Mouse (Mus musculus): ENCODE data around the gene Tns1. TPM values are rescaled to one million over a fixed set of nuclear protein-coding genes. Genes with fewer than 3 reads are reported as not detected.

The Tns1 gene
- polyA plus RNA-seq, 1 experiment from 2014 or later, result 120 TPM

DNA sequence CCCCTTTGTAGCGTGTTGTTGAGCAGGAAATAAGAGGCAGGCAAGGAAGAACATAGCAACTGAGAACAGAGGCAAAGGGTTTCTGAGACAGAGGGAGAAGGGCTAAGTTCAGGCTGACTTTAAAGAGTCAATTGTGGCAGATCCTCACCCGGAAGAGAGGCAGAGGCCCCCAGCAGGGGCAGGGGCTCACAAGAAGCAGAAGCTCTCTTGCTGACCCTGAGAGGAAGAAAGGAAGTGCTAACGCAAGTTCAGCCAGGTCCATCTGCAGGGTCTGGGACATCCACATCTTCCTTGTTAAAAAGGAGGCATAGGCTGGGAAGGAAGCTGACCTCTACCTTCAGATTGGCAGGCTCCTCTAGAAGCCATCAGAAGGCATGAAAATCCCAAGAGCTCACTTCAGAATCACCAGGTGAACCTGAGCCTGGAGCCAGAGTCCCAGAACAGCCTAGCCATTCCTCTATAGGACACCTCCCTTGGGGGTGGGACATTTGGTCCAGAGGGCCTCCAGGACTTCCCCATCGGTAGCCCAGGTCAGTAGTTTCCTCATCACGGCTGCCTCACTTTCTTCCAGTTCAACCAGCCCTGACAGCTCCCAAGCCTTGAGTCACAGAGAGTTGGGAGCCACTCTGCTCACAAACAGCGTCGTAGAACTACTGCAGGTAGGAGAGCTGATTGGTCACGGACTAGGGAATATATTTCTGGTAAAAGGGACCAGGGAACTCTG lies 29.4 kb upstream of the Tns1 start, which contains the start of gene Cxcr2:
Gene Cxcr2 (plus strand): TSS at position 529 of the 724 bp plus-strand sequence.
- H3K4me1 ChIP-seq (ENCODE audit: control insufficient read depth, insufficient read depth, low read length), result peaks cover 10% of the 10 kb centered on the region
- no peak for ATAC-seq (replicated peaks; ENCODE audit: extremely low read depth, insufficient read depth, low FRiP score)
- 60% methylated on average over 8 of the region's 8 CpGs for WGBS
- no peaks in the 10 kb centered on the region for H3K36me3 ChIP-seq (ENCODE audit: control insufficient read depth, insufficient read depth)
- no peak within 1 kb of the TSS for H3K4me2 ChIP-seq (ENCODE audit: low read depth, low read length)
- H3K9me3 ChIP-seq (replicated peaks; ENCODE audit: control insufficient read depth, low read length), result no peaks in the 10 kb centered on the region
- H3K9ac ChIP-seq (ENCODE audit: low read length), result no peak within 1 kb of the TSS
- H3K27ac ChIP-seq (ENCODE audit: low read length), result no peak within 1 kb of the TSS
- no peaks in the 10 kb centered on the region for H3K27me3 ChIP-seq (ENCODE audit: control insufficient read depth, insufficient read depth, low read length)
- H3K4me3 ChIP-seq (ENCODE audit: low read length), result no peak within 1 kb of the TSS

DNA sequence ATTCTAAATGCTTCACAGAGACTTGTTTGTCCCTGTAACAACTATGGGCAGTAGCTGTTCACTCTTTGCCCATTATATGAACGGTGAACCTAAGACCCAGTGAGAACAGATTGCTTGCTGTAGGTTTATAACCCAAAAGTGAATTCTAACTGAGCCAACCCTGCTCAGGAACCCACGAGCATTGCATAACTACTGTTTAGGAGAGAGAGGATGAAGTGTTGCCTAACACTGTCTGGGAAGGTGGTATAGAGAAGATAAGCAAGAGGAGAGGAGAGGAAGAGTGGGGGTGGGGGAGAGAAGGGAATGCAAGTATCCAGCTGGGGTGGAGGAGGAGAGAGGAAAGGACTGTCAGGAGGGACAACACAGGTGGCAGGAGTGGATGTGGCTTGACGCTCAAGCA lies 26.8 kb upstream of the Tns1 start:
- H3K36me3 ChIP-seq (ENCODE audit: control insufficient read depth, insufficient read depth), result no peaks in the 10 kb centered on the region
- H3K9ac ChIP-seq (ENCODE audit: low read length), result no peak overlapping the region
- H3K4me1 ChIP-seq (ENCODE audit: control insufficient read depth, insufficient read depth, low read length), result peaks cover 11% of the 10 kb centered on the region

DNA sequence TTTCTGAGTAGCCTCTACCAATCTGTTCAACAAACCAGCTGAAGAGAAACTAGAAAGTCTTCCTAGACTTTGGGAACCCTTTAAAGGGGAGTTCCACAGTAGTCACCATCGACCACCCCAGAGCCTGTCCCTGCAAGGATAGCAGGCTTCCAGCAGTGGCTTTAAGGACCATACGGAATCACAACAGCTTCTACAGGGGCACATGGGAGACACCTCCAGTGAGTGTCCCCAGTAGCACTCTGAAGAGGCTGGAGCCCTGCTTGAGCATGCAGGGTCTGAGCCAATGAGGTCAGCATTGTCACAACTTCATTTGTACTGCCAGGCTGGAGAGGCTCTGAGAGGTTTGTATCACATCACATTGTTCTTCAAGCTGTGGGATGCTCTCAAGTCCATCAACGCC lies 25.9 kb upstream of the Tns1 start:
- Histone ChIP-seq H3K4me2 (ENCODE audit: low read depth, low read length) (no peak overlapping the region), H3K27ac (ENCODE audit: low read length) (no peak overlapping the region), H3K4me3 (ENCODE audit: low read length) (no peak overlapping the region), H3K9me3 (replicated peaks; ENCODE audit: control insufficient read depth, low read length) (no peaks in the 10 kb centered on the region), H3K9ac (ENCODE audit: low read length) (no peak overlapping the region), H3K4me1 (ENCODE audit: control insufficient read depth, insufficient read depth, low read length) (peaks cover 11% of the 10 kb centered on the region), H3K27me3 (ENCODE audit: control insufficient read depth, insufficient read depth, low read length) (no peaks in the 10 kb centered on the region), H3K36me3 (ENCODE audit: control insufficient read depth, insufficient read depth) (no peaks in the 10 kb centered on the region)
- ATAC-seq (replicated peaks; ENCODE audit: extremely low read depth, insufficient read depth, low FRiP score), result no peak
- WGBS, result 70% methylated on average over 3 of the region's 3 CpGs

More for the DNA sequence above, 26.8 kb upstream of the Tns1 start:
- H3K27ac ChIP-seq (ENCODE audit: low read length), result no peak overlapping the region
- no peaks in the 10 kb centered on the region for H3K27me3 ChIP-seq (ENCODE audit: control insufficient read depth, insufficient read depth, low read length)
- ATAC-seq (replicated peaks; ENCODE audit: extremely low read depth, insufficient read depth, low FRiP score), result no peak
- 49% methylated on average over 3 of the region's 3 CpGs for WGBS
- H3K4me2 ChIP-seq (ENCODE audit: low read depth, low read length), result no peak overlapping the region
- H3K9me3 ChIP-seq (replicated peaks; ENCODE audit: control insufficient read depth, low read length), result no peaks in the 10 kb centered on the region
- H3K4me3 ChIP-seq (ENCODE audit: low read length), result no peak overlapping the region

DNA sequence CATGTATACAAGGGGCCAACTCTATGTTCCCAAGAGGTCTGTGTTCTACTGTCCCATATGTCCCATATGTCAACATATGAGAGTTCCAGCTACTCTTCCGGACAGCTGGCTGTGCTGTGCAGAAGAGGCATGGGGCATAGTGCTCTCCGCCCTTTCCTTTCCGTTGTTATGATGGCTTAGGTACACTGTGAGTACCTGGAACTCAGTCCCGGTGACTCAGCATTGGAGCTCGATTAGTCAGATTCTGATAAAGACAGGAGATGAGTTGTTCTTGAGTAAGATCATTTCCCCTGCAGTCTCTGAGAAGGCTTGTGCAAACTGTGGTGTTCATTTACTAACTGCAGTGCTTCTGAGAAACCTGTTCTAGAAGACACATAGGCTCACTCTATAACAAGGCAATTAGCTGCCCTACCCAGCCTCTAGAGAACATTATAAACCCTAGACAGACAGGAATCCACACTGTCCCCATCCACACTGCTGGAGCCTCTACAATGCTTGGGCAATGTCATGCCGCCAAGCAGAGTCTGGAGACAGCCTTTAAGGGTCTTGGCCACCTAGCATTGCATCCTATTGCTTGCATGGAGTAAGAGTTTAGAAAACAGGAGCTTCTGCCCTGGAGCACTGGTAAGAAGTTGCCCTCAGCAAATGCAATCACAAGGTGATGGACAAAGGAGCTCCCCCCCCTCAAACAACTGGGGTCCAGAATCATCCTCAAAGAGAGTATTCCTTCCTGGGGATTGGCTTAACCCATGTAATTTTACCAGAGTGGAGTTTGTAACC lies 25.0 kb upstream of the Tns1 start:
- no peaks in the 10 kb centered on the region for H3K27me3 ChIP-seq (ENCODE audit: control insufficient read depth, insufficient read depth, low read length)
- 79% methylated on average over 6 of the region's 6 CpGs for WGBS
- no peaks in the 10 kb centered on the region for H3K36me3 ChIP-seq (ENCODE audit: control insufficient read depth, insufficient read depth)
- no peak for ATAC-seq (replicated peaks; ENCODE audit: extremely low read depth, insufficient read depth, low FRiP score)
- no peak overlapping the region for H3K27ac ChIP-seq (ENCODE audit: low read length)
- no peak overlapping the region for H3K4me3 ChIP-seq (ENCODE audit: low read length)
- no peaks in the 10 kb centered on the region for H3K9me3 ChIP-seq (replicated peaks; ENCODE audit: control insufficient read depth, low read length)
- H3K4me2 ChIP-seq (ENCODE audit: low read depth, low read length), result no peak overlapping the region
- no peak overlapping the region for H3K9ac ChIP-seq (ENCODE audit: low read length)
- H3K4me1 ChIP-seq (ENCODE audit: control insufficient read depth, insufficient read depth, low read length), result peaks cover 11% of the 10 kb centered on the region

DNA sequence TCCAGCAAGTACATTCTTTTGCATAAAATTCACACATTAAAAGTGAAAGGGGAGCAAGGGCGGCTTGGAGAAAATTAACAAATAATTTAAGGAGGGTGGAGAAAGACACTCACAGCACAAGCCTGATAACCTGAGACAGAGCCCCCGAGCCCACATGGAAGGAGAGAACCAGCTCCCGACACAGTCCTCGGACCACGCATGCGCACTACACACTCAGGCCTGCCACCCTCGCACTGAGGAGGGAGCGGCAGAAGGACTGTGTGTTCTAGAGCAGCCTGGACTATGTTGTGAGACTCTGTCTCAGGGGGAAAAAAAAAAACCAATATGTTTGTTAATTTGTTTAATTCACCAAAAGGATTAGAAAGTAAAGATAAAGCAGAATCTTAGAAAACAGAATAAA lies 17.5 kb upstream of the Tns1 start:
- H3K9ac ChIP-seq (ENCODE audit: low read length), result no peak overlapping the region
- no peak overlapping the region for H3K4me3 ChIP-seq (ENCODE audit: low read length)
- H3K4me2 ChIP-seq (ENCODE audit: low read depth, low read length), result no peak overlapping the region
- 73% methylated on average over 8 of the region's 8 CpGs for WGBS
- H3K9me3 ChIP-seq (replicated peaks; ENCODE audit: control insufficient read depth, low read length), result no peaks in the 10 kb centered on the region
- no peak for ATAC-seq (replicated peaks; ENCODE audit: extremely low read depth, insufficient read depth, low FRiP score)
- no peaks in the 10 kb centered on the region for H3K36me3 ChIP-seq (ENCODE audit: control insufficient read depth, insufficient read depth)
- no peak overlapping the region for H3K27ac ChIP-seq (ENCODE audit: low read length)
- peaks cover 3% of the 10 kb centered on the region for H3K4me1 ChIP-seq (ENCODE audit: control insufficient read depth, insufficient read depth, low read length)
- H3K27me3 ChIP-seq (ENCODE audit: control insufficient read depth, insufficient read depth, low read length), result no peaks in the 10 kb centered on the region

DNA sequence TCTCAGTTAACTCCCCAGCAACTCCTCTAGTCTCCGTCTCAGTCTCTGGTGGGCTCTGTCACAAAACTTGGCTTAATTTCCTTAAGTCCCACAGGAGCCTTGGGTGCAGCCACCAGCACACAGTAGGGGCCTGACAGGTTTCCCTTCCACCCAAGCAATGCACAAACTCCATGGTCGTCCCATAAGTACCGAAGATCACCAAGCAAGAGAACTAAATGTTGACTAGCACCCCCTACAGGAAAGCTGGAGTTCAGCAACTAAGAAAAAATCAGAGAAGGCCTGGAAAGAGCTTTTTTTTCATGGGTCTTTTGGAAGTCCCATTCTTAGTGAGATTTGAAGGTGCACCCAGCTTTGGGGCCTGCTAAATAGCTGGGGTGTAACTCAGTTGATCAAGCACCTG lies 15.2 kb upstream of the Tns1 start:
- H3K4me3 ChIP-seq (ENCODE audit: low read length), result no peak overlapping the region
- WGBS, result 49% methylated on average over 3 of the region's 3 CpGs
- H3K27ac ChIP-seq (ENCODE audit: low read length), result no peak overlapping the region
- H3K9me3 ChIP-seq (replicated peaks; ENCODE audit: control insufficient read depth, low read length), result no peaks in the 10 kb centered on the region
- no peaks in the 10 kb centered on the region for H3K27me3 ChIP-seq (ENCODE audit: control insufficient read depth, insufficient read depth, low read length)
- no peak overlapping the region for H3K9ac ChIP-seq (ENCODE audit: low read length)
- H3K36me3 ChIP-seq (ENCODE audit: control insufficient read depth, insufficient read depth), result no peaks in the 10 kb centered on the region
- H3K4me2 ChIP-seq (ENCODE audit: low read depth, low read length), result no peak overlapping the region
- peaks cover 3% of the 10 kb centered on the region; the same call in 1 of the 2 replicates for H3K4me1 ChIP-seq (ENCODE audit: control insufficient read depth, insufficient read depth, low read length)
- no peak for ATAC-seq (replicated peaks; ENCODE audit: extremely low read depth, insufficient read depth, low FRiP score)

DNA sequence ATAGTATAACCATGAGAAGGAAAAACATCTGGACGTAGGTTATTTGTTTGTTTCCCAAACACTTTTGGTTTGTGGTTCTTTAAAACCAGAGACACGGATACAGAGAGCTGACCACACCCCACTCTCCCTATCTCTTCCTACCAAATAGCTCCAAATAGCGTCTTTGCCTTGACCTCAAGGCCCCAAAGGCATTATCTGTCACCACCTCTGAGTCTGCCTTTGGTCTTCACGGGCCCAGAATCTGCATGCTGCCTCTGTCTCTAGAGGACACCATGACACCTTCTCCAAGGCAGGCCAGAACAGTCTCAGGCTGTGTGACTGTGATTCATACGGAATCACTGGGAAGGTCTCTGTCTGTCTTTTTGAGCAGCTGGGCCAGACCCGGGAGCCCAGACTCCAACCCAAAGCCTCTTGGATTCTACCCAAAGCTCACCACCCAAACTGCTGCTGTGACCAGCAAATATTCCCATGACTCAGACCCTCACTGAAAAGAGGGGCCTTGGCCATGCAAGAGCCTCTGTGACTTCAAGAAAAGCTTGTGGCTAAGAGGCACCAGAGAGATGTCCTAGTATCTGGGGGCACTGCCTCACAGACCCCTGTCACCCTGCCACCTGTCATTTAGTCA lies 11.2 kb upstream of the Tns1 start:
- H3K9me3 ChIP-seq (replicated peaks; ENCODE audit: control insufficient read depth, low read length), result no peaks in the 10 kb centered on the region
- H3K4me3 ChIP-seq (ENCODE audit: low read length), result no peak overlapping the region
- H3K27me3 ChIP-seq (ENCODE audit: control insufficient read depth, insufficient read depth, low read length), result no peaks in the 10 kb centered on the region
- WGBS, result 50% methylated on average over 6 of the region's 6 CpGs
- no peak overlapping the region for H3K9ac ChIP-seq (ENCODE audit: low read length)
- H3K4me1 ChIP-seq (ENCODE audit: control insufficient read depth, insufficient read depth, low read length), result no peaks in the 10 kb centered on the region
- H3K27ac ChIP-seq (ENCODE audit: low read length), result no peak overlapping the region
- H3K36me3 ChIP-seq (ENCODE audit: control insufficient read depth, insufficient read depth), result no peaks in the 10 kb centered on the region
- no peak overlapping the region for H3K4me2 ChIP-seq (ENCODE audit: low read depth, low read length)
- no peak for ATAC-seq (replicated peaks; ENCODE audit: extremely low read depth, insufficient read depth, low FRiP score)

DNA sequence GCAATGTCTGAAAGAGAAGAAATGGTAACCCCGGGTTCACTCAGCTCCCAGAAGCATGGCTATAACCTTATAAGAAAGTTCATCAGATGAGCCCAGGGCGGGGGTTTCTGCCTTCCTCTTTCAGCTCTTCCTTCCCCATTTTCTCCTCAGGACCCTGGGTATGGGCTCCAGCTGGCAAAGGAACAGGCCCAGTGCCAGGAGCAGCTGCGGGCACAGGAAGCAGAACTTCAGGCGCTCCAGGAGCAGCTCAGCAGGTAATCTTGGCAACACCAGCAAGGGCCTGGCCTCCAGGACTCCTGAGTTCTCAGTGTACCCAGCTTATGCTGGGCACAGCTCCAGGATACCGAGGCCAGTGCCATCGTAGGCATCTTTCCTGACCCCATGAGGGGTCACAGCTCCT lies 9.7 kb upstream of the Tns1 start:
- H3K4me1 ChIP-seq (ENCODE audit: control insufficient read depth, insufficient read depth, low read length), result no peaks in the 10 kb centered on the region
- no peak overlapping the region for H3K4me2 ChIP-seq (ENCODE audit: low read depth, low read length)
- ATAC-seq (replicated peaks; ENCODE audit: extremely low read depth, insufficient read depth, low FRiP score), result no peak
- no peaks in the 10 kb centered on the region for H3K36me3 ChIP-seq (ENCODE audit: control insufficient read depth, insufficient read depth)
- H3K27me3 ChIP-seq (ENCODE audit: control insufficient read depth, insufficient read depth, low read length), result no peaks in the 10 kb centered on the region
- no peak overlapping the region for H3K27ac ChIP-seq (ENCODE audit: low read length)
- H3K9ac ChIP-seq (ENCODE audit: low read length), result no peak overlapping the region
- H3K9me3 ChIP-seq (replicated peaks; ENCODE audit: control insufficient read depth, low read length), result no peaks in the 10 kb centered on the region
- H3K4me3 ChIP-seq (ENCODE audit: low read length), result no peak overlapping the region
- whole genome bisulfite sequencing, result 74% methylated on average over 6 of the region's 6 CpGs

DNA sequence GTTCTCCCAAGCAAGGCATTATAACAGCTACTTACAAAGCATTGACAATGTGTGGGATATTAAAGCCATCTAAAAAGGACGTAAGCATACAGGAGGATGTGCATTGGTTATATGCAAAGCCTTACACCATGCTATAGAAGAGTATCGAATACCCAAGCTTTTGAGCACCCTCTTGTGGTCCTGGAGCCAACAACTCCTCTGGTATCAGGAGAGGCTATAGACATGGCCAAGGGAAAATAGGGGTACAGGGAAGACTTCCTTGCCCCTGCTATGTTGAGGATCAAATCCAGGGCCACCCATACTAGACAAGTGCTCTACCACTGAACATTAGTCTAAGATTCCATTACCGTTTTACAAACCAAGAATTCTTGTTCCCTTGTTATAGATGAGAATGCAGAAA lies 7.8 kb upstream of the Tns1 start:
- no peaks in the 10 kb centered on the region for H3K4me1 ChIP-seq (ENCODE audit: control insufficient read depth, insufficient read depth, low read length)
- no peak overlapping the region for H3K4me3 ChIP-seq (ENCODE audit: low read length)
- no peak overlapping the region for H3K27ac ChIP-seq (ENCODE audit: low read length)
- ATAC-seq (replicated peaks; ENCODE audit: extremely low read depth, insufficient read depth, low FRiP score), result no peak
- H3K36me3 ChIP-seq (ENCODE audit: control insufficient read depth, insufficient read depth), result no peaks in the 10 kb centered on the region
- no peaks in the 10 kb centered on the region for H3K27me3 ChIP-seq (ENCODE audit: control insufficient read depth, insufficient read depth, low read length)
- no peaks in the 10 kb centered on the region for H3K9me3 ChIP-seq (replicated peaks; ENCODE audit: control insufficient read depth, low read length)
- H3K4me2 ChIP-seq (ENCODE audit: low read depth, low read length), result no peak overlapping the region
- H3K9ac ChIP-seq (ENCODE audit: low read length), result no peak overlapping the region
- 70% methylated on average over 3 of the region's 3 CpGs for WGBS
